Mouse (Mus musculus) layer of hippocampus, postnatal 25 days (tissue): Measurements from ENCODE around the gene Hap1. TPM values are rescaled to one million over a fixed set of nuclear protein-coding genes. Genes with fewer than 3 reads are reported as not detected.
"Not testable (repeated sequence)": the region's sequence is repeated elsewhere in the genome, so short reads cannot be mapped to it uniquely, and the experiment has no call there.

Experiments used
- DNase-seq, 2 experiments: peaks; one replicate each; pipeline ENCODE4 v3.0.0; 2022; ENCODE audit warnings: mixed read lengths in 2 of 2, low spot score in 1 of 2; ENCODE audit errors: extremely low spot score in 1 of 2
- total RNA-seq, 2 experiments: library from RNA; stranded (reverse); gene quantifications; 2 replicates each; pipeline ENCODE4 v1.2.3; 2021

Hap1 gene
- total RNA-seq, 2 experiments from 2014 or later, result 125 to 143 TPM

GRCm38 (mm10) chr11:100360175-100360574 is 4.2 kb upstream of the Hap1 start:
- no peak for DNase-seq

DNA sequence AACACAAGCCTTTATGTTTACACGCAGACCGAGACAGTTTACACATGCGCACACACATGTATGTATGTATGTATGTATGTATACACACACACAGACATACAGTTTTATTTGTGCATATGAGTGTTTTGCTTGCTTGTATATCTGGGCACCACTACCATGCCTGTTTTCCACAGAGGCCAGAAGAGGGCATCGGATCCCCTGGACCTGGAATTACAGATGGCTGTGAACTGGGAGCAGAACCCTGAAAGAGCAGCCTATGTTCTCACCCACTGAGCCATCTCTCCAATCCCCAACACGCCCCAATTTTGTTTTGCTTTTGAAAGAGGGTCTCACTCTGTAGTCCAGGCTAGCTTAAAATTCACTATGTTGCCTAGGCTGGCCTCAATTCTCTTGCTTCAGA is 1.5 kb upstream of the Hap1 start:
- no peak for DNase-seq

- no peak for DNase-seq
Observed at GRCm38 (mm10) chr11:100356819-100357211, 887 bp upstream of the Hap1 start.

GRCm38 (mm10) chr11:100355151-100355951 is 577 bp downstream of the Hap1 start:
- peak; percentile 34 to 46 for DNase-seq

DNA sequence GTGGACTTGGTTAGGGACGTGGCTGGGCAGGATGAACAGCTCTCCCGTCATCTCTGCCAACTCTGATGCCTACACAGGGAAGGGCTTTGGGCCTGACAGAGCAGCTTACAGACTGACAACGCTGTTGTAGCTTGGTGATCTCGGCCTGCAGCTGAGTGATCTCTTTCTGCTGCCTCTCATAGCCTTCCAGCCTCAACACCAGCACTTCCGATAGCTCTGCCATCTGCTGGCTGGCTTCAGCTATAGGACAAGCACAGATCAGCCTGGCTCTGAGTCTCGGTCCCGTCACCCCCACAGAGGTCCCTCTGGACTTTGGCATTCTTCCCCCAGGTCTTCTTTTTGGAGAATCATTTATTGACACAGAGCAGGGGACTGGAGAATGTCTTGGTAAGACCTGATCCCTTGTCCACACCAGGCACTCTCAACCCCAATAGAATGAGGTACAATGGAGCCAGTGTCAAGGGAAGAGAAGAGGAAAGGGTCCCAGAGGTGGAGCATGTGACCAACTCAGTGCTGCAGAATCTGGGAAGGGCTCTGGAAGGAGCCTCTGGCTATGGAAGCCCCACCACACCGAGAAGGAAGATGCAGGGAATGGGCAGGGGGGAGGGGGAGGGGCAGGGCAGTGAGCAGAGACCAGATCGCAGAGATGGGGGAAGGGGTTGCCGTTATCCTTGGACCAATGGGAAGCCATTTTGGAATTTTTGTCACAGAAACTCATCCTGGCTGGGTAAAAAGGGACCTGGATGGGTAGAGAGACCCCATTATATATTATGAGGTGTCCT is 3.7 kb downstream of the Hap1 start:
- peak in 1 of 2 experiments; percentile 42 for DNase-seq

- DNase-seq, result no peak
Observed at GRCm38 (mm10) chr11:100344269-100344668, 11.7 kb downstream of the Hap1 start.

GRCm38 (mm10) chr11:100335731-100336130 is 20.2 kb downstream of the Hap1 start:
- DNase-seq, result no peak

DNA sequence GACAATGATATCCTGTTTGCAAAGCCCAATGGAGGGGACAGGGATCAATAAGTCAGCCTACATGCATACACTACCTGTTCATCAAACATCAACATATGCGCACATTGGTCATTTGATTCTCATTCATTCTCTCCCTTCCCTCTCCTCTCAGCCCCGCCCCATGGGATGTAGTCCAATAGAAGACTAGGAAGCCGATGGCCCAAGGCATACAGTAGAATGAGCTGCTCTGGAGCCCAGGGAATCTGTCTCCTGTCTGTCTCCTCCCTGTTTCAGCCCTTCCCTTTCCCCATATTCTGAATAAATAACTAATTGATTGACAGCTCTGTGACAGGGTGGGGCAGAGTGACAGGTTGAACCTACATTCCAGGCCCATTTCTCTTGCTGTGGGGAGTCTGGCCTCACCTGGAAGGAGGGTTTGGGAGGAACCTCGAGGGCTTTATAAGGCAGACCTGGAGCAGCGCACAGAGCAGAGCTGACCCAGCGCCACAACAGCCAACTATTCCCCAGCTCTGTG is 21.9 kb downstream of the Hap1 start, which contains the start of gene Gast:
Gene Gast, plus strand, starts transcription at position 464 of the 514 bp plus-strand sequence.
- DNase-seq, result no peak

DNA sequence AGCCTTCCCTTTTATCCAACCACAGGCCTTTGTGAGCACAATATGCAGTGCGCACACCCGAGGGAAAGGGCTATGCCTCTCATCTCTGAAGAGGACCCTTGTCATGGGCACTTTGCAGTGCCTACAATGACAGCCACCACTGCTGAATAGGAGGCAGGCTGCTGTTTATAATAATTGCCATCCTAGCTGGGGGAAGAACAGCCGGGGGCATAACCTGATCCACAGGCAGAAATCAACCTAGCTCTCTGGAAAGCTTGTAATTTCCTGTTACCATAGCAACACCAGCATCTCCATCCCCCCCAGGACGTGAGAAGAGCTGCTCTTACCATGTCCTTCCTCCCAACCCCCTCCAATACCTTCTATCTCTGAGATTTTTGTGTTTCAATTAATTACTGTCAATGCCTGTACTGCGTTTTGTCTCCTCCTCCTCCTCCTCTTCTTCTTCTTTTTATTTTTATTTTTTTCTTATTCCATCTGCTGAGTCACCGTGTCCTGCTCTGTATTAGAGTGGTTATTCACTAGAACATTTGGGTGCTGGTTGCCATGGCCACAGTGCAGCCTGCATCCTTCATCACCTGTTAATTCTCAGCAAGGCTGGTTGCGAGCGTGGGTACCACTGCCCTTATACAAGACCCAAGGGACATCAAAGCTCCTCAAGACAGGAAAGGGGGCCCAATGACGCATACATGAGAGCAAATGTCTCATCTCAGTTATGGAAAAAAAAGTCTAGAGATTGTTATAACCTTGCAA is 23.0 kb downstream of the Hap1 start:
- DNase-seq, result peak in 1 of 2 experiments; percentile 45

- not testable (repeated sequence) for DNase-seq
Observed at GRCm38 (mm10) chr11:100330816-100331375, 25.0 kb downstream of the Hap1 start.

GRCm38 (mm10) chr11:100330235-100330634 is 25.7 kb downstream of the Hap1 start:
- no peak for DNase-seq

DNA sequence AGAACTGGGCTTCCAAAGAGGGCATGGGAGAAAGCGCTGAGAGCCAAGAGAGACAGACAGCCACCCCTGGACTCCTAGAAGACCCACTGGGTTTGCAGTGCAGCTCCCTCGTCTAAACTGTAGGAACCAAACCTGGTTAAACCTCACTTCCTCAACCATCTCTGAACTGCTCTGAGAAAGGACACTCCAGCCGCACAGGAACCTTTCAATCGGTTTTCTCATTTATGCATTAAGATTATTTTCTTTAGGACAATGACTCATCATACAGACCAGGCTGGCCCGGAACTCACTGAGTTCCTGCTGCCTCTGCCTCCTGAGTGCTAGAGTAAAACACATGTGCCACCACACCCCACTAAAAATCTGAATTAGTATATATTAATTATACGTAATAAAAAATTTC is 28.2 kb downstream of the Hap1 start:
- no peak for DNase-seq

DNA sequence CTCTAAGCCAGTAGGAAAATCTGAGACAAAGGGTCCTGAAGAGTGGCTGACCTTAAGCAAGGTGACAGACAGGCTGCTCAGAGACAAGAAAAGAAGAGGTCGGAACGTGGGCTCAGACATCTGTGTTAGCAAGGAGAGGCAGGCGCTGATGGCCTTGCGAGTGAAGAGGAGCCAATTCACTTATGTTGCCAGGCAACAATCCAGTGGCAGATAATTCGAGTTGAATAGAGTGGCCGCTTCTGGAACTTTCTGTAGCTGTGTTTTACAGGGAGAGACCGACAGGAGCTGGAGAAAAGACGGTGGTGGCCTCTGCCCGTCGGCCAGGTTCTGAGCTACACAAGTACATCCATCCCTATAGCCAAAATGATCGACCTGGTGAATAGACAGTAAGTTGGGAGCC is 28.6 kb downstream of the Hap1 start:
- DNase-seq, result no peak

- no peak for DNase-seq
Observed at GRCm38 (mm10) chr11:100325062-100325629, 30.8 kb downstream of the Hap1 start.

- peak in 1 of 2 experiments; percentile 63 for DNase-seq
Observed at GRCm38 (mm10) chr11:100323578-100323977, 32.4 kb downstream of the Hap1 start.

GRCm38 (mm10) chr11:100322591-100323258 is 33.2 kb downstream of the Hap1 start:
- no peak for DNase-seq

GRCm38 (mm10) chr11:100321479-100322305 is 34.2 kb downstream of the Hap1 start:
- DNase-seq, result not testable (repeated sequence)

GRCm38 (mm10) chr11:100320701-100321410 is 35.1 kb downstream of the Hap1 start:
- DNase-seq, result not testable (repeated sequence)
